Mouse (Mus musculus) MN1 (cell line): Measurements from ENCODE around the gene Kctd10.

Source experiments
- DNase-seq: peaks from one replicate; pipeline ENCODE4 v3.0.0-alpha.2; 2016; ENCODE audit warnings: low spot score

The Kctd10 gene

DNA sequence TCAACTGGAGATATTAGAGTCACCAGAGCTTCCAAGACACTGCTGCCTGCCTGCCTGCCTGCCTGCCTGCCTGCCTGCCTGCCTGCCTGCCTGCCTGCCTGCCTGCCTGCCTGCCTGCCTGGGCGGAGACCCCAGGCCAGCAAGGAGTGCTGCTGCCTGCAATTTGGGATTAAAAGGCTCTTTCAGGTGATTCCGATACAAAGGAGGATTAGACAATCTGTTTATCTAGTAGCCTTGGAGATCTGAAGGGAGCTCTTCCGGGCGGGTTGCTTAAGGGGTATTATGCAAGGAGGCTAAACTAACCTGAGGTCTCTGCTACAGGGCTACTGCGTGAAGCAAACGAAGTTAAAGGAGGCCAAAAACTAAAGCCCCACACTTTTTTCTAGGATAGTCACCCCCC lies 1.4 kb downstream of the Kctd10 start:
- DNase-seq = no peak

DNA sequence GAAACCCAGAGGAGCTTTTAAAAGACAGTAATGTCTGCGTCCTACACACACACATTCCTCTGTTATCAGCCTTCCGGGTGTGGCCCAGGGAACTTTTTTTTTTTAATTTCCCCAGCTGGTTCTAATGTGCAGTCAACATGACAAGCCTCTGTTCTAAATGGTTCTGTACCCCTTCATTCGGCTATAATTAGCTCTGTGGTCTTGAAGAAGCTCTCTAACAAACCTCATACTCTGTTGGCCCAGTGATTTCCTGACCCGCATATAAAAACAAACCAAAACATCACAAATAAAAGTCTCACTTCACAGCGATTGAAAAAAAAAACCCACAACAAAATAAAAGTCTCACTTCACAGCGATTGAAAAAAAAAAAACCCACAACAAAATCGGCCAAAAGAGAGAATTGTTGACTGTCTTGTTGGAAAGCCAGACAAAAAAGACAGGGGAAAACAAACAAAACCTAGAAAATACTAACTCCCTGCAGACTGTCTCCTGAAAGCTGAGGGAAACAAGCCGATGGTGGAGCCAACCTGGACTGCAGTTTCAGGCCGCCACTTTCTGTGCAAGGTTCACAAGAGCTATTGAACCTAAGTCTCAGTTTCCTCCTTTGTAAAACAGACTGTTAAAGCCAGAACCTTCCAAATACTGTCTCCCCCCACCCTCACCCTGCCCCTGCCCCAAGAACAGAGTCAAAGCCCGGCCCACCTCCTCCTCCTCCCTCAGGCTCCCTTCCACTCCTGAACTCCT lies 2.0 kb downstream of the Kctd10 start:
- no peak for DNase-seq

DNA sequence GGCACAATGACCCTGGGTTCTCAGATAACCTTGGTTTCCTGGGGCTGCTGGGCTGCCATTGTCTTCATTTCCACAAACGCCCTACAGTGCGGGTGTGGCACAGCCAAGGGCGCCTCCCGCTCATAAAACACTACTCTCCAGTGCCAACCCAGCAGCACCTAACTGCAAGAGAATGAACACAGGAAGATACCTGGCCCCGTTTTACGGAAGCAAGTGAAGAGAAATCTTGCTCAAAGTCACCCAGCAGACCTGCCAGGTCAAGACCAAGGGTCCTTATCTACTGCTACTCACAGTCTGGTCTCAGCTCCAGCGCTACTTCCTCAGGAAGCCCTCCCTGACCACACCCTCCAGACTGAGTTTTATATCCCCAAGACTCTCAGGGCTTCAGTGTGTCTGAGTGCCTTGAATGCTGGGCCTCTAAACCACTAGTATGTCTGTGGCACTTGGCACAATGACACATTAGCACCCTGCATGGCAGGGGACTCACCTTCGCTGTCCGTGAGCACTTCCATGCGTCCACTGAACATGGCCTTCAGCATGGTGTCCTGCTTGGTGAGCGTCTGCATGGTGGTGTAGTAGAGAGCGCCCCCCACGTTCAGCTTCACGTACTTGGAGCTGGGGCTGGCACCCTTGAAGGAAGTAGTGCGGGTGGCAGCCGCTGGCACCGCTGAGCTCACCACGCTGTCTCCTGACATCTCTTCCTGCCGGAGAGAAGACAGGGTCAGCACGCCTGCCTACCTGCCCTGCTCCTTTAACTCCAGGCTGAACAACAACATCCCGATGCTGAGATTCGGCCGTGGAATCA lies 5.7 kb downstream of the Kctd10 start:
- DNase-seq = no peak

DNA sequence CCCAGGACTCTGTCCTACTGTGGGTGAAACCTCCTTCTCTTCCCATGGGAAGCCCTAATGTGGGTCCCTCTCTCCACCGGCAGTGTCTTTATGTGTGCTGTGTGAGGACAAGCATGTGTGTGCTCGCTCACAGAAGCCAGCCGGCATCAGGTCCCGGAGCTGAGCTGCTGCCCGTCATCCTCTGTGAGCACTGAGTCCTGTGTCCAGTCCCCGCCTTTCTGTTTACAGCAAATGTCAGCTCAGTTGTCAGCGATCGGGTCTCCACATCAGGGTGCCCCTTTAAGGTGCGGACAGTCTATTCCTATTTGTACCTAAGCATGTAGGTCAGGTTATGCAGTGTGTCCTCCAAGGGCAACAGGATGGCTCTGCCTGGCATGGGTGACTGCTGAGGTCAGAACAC lies 6.7 kb downstream of the Kctd10 start:
- no peak for DNase-seq

DNA sequence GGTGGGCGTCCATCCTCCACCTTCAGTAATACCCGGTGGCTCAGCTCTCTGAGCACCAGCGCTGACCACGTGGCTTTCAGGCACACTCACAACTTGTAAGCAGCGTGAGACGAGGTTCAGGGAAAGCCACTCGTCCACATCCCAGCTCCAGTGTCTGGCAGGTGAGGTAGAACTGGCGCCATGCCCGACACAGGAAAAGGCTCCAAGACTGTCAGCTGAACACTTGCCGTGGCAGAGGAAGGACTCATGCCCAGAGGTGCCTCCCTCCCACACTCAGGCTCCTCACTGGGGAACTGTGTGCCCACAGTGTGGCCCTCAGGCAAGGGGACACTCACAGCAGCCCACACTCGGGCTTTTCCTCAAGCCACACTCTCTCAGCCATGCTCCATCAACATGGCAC lies 7.1 kb downstream of the Kctd10 start:
- DNase-seq = no peak

DNA sequence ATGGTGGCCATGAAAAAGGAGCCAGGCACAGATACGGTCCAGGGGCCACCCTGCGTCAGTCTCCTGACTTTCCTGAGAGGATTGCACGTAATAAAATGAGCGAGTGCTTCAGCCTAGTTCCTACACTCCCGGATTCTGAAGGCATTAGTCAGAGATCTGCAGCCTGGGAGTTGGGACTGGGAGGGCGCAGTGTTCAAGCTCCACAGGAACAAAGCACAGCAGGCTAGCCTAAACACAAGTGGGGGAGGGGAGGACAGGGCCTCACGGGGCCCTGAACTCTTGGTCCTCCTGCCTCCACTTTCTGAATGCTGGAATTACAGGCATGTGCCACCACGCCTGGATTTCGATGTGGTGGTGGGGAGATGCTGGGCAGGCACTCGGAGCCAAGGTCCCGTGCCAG lies 7.7 kb downstream of the Kctd10 start:
- DNase-seq = no peak

DNA sequence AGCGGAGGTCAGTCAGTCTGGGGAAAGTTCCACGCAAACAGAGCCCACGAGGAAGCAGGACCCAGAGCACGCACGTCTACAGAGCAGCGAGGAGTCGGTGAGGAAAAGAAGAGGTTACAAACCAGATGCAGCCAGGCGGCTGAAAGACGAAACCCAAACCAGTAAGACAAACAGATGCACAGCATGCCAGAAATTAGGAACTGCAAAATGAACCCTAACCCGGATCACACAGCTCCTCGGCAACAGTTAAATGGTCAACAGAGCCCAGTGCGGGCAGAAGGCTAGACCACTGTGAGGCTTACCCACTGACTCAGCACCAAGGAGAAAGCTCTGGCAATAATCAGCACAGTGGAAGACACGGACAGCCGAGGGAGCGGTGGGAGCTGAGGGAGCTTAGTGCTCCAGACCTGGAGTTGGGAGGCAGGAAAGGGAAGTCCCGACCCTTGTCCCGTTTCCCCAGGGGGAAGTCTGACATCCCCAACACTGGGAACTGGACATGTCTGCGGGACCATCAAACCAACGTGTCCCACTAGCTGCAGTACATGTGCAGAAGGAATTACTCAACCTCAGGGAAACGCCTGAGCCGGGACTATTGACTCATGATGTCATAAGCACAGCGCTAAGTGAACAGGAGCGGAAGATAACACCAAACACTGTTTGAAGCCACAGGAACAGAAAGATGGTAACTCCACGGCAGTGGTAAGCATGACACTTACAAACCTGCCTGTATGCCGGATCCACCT lies 8.4 kb downstream of the Kctd10 start:
- peak; percentile 28 for DNase-seq

DNA sequence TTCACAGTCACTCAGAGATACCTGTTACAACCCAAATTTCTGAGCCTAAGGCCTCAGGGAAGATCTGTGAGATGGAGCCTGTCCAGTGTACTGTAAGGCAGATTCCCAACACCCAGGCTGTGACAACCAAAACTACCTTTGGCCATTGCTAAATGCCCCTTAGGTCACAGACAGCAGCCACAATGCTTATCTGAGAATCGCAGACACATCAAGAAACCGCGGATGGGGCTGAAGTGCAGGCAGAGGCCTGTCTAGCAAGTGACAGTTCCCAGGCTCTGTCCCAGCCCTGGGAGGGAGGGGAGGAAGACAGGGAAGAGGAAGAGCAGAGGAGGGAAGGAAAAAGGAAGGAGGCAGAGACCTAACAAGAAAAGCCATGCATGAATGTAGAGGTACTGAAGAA lies 9.0 kb downstream of the Kctd10 start:
- no peak for DNase-seq

DNA sequence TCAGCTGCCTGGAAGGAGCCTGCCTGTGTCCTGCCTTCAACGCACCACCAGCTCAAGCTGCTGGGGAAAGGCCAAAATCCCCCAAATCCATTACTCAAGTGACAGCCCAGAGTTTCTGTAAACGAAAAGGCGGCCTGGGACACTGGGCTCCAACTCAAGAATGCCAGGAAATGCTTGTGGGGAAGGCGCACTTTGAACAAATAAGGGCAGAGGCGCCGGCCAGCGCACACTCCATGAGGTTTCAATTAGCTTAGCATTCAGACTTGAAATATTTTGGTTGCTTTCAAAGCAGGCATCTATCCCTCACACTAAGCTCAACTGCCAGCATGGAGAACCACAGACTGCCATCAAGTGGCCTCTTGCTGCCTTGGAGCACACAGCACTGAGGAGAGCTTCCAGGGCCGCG lies 9.9 kb downstream of the Kctd10 start:
- no peak for DNase-seq

DNA sequence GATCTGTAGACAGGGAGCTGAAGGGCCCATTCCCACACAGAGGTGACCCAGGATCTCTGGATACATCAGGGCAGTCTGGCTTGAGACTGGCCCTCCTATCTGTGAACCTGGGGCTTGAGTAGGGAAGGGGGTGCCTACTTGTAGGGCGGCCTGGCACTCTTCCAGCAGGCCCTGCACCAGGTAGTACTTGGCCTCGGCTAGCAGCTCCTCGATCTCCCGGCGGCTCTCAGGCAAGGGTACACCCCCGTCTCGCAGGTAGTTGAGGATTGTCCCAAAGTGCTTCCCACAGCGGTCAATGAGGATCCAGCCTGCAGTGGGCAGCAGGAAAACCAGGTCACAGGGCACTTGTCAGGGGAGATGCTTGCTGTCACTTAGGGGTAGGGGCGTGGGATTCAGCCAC lies 10.4 kb downstream of the Kctd10 start:
- DNase-seq = no peak

DNA sequence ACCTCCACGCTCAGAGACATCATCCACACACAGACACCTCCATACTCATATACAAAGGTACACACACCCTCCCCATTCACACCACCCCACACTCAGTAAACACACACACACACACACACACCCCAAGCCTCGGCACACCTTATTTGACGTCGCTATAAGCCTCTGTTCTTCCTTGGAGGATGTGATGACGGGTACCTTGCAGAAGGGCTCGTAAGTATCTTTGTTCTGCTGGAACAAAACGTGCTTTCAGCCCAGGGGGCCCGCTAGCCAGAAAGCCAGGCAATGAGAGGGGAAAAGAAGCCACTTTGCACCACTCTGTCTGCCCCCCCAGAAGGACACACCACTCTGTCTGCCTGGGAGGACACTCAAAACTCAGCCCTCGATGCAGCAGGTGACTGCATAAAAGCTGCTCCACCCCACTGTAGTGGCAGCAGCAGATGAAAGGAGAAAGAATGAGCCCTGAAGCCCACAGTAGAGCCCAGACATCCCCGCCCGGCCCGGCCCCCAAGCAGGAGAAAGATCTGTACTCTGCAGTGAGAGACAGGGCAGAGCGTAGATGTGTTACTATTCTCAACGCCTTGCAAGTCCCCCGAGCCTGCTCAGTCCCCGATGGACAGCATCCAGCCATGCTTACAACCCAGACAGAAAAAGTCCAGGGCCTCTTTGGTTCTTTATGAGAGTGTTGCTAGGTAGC lies 11.4 kb downstream of the Kctd10 start:
- no peak for DNase-seq

DNA sequence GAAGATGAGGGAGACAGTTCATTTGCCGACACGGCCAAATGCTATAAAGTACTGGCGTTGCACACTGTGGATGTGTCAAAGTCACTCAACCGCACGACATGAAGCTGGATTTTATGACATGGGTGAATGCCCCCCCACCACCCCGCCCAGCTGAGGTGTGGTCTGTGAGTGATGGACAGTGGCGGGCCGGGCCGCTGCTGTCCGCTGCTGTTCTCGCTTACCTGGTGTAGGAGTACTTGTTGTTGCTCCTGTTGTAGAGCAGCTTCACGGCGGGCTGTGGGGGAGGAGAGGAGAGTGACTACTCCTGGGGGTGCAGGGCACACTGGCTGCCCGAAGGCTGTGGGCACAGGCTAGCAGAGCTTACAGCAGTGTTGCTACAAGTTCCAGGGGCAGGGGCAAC lies 12.2 kb downstream of the Kctd10 start:
- DNase-seq = no peak

DNA sequence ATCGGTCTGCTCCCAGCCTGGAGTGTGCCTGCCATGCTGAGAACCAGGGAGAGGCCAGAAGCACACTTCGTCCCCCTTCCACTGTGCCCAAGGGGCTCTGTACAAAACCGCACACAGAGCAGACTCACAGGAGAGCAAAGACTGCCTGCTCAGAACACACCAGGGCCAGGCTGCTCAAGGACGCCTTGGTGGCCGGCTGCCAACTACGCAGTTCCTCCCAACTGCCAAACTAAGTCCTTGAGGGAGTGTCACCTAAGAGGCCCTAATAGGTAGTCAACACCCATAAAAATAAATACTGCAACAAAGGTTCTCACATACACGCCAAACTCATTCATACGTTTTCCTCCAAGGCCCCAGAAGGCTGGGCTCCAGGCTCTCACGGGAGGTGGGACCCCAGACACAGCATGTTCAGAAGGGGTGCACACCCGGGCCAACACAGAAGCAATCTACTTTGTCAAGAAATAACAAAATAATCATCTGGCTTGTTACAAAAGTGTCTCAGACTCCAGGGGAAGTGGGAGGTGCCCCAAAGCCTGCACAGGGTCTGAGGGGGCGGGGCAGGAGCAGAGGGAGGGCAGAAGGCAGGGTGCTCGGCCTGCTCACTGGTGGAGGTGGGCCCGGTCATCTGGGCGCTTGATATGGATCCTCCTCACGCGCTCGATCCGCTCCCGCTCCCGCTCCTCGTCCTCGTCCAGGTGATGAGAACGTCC lies 15.1 kb downstream of the Kctd10 start:
- no peak for DNase-seq

DNA sequence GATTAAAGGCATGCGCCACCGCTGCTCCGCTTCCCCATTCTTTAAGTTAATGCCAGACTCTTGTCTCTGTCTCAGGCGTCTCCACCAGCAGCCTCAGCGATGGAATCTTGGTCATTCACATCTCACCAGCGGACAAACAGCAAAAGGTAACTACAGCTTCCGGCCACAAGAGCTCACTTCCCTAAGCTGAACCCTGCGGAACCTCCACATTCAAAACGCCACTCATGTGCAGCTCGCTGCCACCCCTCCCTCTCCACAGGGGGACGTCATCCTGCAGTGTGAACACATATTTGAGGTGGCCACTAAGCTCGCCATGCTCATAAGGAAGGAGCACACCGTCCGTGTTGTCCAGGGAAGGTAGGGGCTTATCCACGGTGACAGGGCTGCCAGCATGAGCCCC lies 19.3 kb downstream of the Kctd10 start:
- no peak for DNase-seq

DNA sequence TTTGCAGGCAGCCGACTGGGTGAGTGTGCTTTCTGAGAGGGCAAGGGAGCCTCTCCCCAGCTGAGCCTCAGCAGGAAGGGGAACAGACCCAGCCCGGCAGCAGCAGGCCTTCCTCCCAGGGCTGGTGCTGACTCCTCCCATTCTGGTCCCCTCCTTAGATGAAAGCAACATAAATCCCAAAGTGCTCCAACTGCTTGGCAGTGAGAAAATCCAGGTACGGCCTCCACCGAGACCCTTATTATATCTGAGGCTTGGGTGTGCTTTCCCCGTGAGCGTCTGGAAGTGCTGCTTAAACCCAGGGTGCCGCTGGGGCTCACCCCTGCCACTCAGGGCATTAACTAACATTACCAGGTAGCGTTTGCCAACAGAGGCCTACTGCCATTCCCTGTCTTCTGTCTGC lies 20.7 kb downstream of the Kctd10 start:
- no peak for DNase-seq

DNA sequence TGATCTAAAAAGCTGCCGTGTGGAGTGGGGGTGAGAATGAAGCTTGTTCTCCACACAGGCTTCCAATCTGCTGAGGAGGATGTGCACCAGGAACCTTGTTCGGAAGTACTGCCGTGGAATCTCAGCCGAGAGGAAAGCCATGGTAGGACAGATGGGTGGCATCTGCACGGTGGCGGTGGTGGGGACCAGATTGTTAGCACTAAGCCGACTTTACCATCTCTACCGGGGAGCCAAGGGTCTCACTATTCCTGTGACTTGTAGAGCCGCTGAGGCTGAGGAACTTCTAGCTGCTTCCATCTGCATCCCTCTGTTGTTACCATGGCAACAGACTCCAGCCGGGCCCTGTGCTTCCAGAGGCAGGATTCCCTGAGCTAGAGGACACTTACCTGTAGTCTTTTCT lies 21.5 kb downstream of the Kctd10 start:
- DNase-seq = no peak

DNA sequence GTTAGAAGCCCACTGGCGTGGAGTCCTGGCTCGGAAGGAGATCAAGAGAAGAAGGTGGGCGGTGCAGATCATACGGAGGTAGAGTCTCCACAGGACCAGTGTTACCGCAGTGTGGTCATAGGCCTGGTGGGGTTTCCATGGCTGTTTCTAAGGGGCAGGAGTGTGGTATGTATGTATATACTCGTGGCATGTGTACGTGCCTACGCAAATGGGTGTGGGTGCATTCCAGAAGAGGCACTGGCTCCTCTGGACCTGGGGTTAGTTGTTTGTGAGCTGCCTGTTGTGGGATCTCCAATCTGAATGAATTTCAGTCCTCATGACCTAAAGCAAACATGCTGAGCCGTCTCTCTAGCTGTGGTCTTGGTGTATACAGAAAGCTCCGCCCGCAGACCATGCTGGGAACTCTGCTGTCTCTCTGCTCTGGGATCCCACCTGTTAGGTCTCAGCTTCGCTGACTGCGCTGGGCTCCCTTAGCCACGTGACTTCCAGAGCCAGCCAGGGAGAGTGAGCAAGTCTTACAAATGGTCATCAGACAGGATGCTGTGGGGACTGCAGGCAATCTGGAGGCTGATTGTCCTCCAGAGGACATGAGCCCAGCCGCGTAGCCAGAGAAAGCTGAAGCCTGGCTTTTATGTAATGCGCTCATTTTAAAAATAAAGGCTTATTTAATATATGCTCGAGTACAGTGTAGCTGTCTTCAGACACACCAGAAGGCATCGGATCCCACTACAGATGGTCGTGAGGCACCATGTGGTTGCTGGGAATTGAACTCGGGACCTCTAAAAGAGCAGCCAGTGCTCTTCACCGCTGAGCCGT lies 23.2 kb downstream of the Kctd10 start:
- peak; percentile 18 for DNase-seq

DNA sequence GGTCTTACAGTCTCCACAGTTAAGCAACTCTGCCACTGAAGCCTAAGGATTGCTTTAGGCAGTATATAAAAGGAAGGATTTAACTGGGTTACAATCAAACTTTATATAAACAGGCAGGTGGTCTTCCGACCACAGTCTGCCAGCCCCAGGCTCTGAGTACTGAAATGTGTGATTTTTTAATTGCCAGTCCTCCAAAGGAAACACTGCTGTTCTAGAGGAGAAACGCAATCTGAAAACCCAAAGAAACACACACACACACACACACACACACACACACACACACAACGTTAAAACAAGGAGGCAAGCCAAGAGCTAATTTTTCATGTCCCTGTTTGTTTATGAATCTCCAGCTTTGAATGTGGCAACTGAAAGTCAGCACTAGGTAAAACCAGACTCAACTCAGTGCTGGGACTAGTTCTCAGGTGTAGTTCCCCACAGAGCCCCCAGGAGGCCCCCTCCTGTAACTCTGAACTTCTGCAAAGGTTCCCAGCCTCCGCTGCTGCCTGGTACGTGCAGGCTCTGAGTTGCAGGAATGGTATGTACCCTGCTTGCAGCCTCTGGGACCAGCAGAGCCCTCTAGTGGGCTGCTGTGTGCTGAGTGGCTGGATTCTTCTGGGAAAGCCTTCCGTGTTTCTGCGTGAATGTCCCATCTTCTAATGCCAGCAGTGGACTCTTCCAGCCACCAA lies 23.9 kb downstream of the Kctd10 start:
- DNase-seq = peak; percentile 68

DNA sequence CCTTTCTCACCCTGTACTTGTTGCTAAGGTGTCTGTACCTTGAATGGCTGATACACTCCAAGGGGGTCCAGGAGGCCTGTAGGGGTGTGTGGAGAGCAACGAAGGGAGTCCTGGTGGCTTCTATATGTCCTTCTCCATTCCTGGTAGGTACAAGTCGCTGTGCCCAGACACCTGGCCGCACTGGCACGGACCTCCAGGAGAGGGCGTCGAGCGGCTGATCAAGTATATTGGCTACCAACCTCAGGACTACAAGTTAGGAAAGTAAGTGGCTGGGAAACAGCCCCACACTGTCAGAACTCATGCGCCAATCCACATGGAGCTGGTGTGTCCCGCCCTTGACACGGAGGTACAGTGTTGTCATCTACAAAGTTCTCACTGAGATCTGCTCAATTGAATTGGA lies 28.8 kb downstream of the Kctd10 start:
- DNase-seq = no peak

DNA sequence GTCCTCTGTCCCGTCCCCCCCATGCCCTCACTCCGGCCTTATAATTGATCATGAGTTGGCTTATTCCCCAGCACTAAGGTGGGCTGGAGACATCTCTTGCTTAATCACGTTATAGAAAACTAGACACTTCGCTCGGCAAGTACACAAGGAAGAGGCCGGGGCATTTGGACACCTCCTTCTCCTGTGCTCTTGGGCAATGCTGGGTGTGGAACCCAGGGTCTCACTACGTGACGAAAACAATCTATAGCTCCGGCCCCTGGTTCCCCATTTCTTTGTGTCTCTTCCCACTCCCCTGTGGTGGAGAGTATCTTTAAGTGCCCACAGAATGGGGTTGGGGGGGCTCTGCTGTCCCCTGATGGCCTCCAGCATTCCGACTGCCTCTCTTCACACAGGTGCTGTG lies 33.3 kb downstream of the Kctd10 start:
- DNase-seq = no peak
